Mouse (Mus musculus) neural tube, embryonic 14.5 days (tissue): Measurements from ENCODE around the gene Dab2. TPM values are rescaled to one million over a fixed set of nuclear protein-coding genes. Genes with fewer than 3 reads are reported as not detected.

Experiments used
- ATAC-seq: fragments of 200-750 bp; cut with Nextera tagmentation; 2 replicates; pipeline ENCODE4 v1.8.0; 2017; ENCODE audit warnings: low read depth, mild to moderate bottlenecking, moderate TSS enrichment, moderate library complexity
- H3K27ac ChIP-seq: fragments of 300-500 bp; sonication (generic); 2 replicates; pipeline ENCODE4 v1.5.1; 2014; ENCODE audit warnings: low read depth, mild to moderate bottlenecking, control low read depth, low read length, moderate library complexity, mixed read lengths
- H3K27me3 ChIP-seq: fragments of 300-500 bp; sonication (generic); 2 replicates; pipeline ENCODE4 v1.6.1; 2014; ENCODE audit warnings: low read length; ENCODE audit not compliant: control insufficient read depth, insufficient read depth
- H3K36me3 ChIP-seq: fragments of 300-500 bp; sonication (generic); 2 replicates; pipeline ENCODE4 v1.6.1; 2014; ENCODE audit warnings: low read length, mixed read lengths; ENCODE audit not compliant: control insufficient read depth, insufficient read depth
- H3K4me1 ChIP-seq: fragments of 300-500 bp; sonication (generic); 2 replicates; pipeline ENCODE4 v1.6.1; 2014; ENCODE audit warnings: low read length; ENCODE audit not compliant: control insufficient read depth, insufficient read depth
- H3K4me2 ChIP-seq: fragments of 300-500 bp; sonication (generic); 2 replicates; pipeline ENCODE4 v1.6.1; 2014; ENCODE audit warnings: mild to moderate bottlenecking, low read depth, low read length, control low read depth
- H3K4me3 ChIP-seq: fragments of 300-500 bp; sonication (generic); 2 replicates; pipeline ENCODE4 v1.5.1; 2014; ENCODE audit warnings: low read depth, low read length, control low read depth, mixed read lengths
- H3K9ac ChIP-seq: fragments of 300-500 bp; sonication (generic); replicated peaks from 2 replicates; pipeline ENCODE4 v1.6.1; 2014; ENCODE audit warnings: low read depth, mild to moderate bottlenecking, control low read depth, low read length, mixed read lengths
- H3K9me3 ChIP-seq: fragments of 300-500 bp; sonication (generic); 2 replicates; pipeline ENCODE4 v1.6.1; 2016; ENCODE audit warnings: low read length; ENCODE audit not compliant: control insufficient read depth
- WGBS: fragments of 180-500 bp; shearing (Covaris S2); extraction: QIAGEN DNeasy Blood & Tissue Kit; methylation state at CpG from one replicate; pipeline ENCODE4 v1.1.7; 2014; 5-methylcytosine and 5-hydroxymethylcytosine counted together
- polyA plus RNA-seq: library from polyadenylated mRNA; unstranded; fragments of >200 nt; fragmentation: Nextera tagmentation; extraction: Ambion mirVana; gene quantifications from 2 replicates; pipeline ENCODE4 v1.2.1, GENCODE M21; 2014

Gene Dab2
- polyA plus RNA-seq, 1 experiment from 2014 or later = 4.3 TPM

DNA sequence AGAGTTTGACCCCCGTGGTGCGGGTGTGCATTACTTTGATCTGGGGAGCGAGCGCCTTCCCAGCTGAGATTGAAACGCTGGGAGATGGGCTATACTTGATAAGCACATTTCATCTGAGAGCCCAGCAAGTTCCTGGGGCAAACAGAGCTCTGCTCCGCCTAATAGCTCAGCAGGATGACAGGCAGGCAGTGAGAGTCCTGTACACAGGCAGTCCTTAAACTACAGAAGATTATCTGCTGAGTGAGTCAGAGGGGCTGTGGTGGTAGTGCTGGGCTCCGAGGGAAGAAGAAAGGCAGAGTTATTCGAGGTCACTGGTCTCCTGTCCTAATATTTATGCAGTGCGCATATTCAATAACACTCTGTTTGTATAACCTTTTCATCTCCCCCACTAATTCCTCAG, 149.3 kb downstream of the Dab2 start:
- no peaks in the 10 kb centered on the region for H3K9me3 ChIP-seq
- 57% methylated on average over 9 of the region's 9 CpGs for WGBS
- H3K4me2 ChIP-seq = no peak overlapping the region
- no peak overlapping the region for H3K9ac ChIP-seq
- no peaks in the 10 kb centered on the region for H3K4me1 ChIP-seq
- no peak overlapping the region for H3K27ac ChIP-seq
- no peaks in the 10 kb centered on the region for H3K27me3 ChIP-seq
- no peak overlapping the region for H3K4me3 ChIP-seq
- no peaks in the 10 kb centered on the region for H3K36me3 ChIP-seq
- ATAC-seq = no peak; the same call in 1 of the 2 replicates

- Histone ChIP-seq H3K9ac (no peak overlapping the region), H3K4me2 (no peak overlapping the region), H3K36me3 (no peaks in the 10 kb centered on the region), H3K4me1 (no peaks in the 10 kb centered on the region), H3K9me3 (no peaks in the 10 kb centered on the region), H3K27ac (no peak overlapping the region), H3K4me3 (no peak overlapping the region), H3K27me3 (no peaks in the 10 kb centered on the region)
- no peak for ATAC-seq
- 77% methylated on average over 2 of the region's 2 CpGs for WGBS
Measured at GRCm38 (mm10) chr15:6454461-6454860, 154.9 kb downstream of the Dab2 start.

DNA sequence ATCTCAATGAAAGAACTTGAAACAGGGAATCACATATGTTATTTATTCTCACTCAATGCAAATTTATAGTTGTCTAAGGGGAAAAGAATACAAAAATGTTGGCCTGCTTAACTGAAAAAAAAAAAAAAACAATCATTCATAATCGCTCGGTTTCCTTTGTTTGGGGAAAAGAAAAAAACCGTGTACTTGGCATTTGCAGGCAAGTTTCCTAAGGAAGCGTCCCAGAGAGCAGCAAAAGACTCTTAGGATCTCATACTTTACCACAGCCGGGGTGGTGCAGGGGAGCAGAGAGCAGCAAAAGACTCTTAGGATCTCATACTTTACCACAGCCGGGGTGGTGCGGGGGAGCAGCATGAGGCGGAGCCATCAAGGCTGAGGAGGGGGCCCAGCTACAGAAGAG, 161.8 kb downstream of the Dab2 start:
- ATAC-seq = no peak
- H3K9ac ChIP-seq = no peak overlapping the region
- H3K27ac ChIP-seq = no peak overlapping the region
- H3K4me3 ChIP-seq = no peak overlapping the region
- H3K27me3 ChIP-seq = no peaks in the 10 kb centered on the region
- no peak overlapping the region for H3K4me2 ChIP-seq
- H3K36me3 ChIP-seq = no peaks in the 10 kb centered on the region
- H3K9me3 ChIP-seq = no peaks in the 10 kb centered on the region
- WGBS = 88% methylated on average over 8 of the region's 8 CpGs
- no peaks in the 10 kb centered on the region for H3K4me1 ChIP-seq

GRCm38 (mm10) chr15:6463361-6463923, 163.9 kb downstream of the Dab2 start:
- H3K4me1 ChIP-seq = no peaks in the 10 kb centered on the region
- WGBS = 91% methylated on average over 3 of the region's 3 CpGs
- no peak overlapping the region for H3K27ac ChIP-seq
- H3K9ac ChIP-seq = no peak overlapping the region
- no peaks in the 10 kb centered on the region for H3K9me3 ChIP-seq
- no peak overlapping the region for H3K4me2 ChIP-seq
- no peaks in the 10 kb centered on the region for H3K36me3 ChIP-seq
- H3K4me3 ChIP-seq = no peak overlapping the region
- H3K27me3 ChIP-seq = no peaks in the 10 kb centered on the region
- ATAC-seq = no peak

DNA sequence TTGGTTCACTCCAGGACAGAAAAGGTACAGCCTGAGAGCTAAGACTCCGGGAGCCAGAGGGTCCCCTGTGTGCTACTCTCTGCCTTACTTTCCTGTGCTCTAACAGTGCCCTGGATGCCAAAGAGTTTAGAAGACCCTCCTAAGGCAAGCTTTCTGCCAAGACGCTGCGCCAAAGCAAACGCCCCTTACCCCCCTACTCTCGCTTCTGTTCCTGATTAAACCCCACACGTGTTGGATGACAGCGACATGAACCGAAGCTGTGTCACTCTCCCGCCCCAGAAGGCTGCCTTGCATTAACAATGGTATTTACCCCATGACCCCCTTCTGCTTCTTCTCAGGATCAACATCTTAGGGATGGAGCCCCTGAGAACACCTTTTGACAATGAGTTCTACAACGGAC, 167.4 kb downstream of the Dab2 start:
- no peak overlapping the region for H3K4me2 ChIP-seq
- ATAC-seq = no peak
- WGBS = 89% methylated on average over 10 of the region's 10 CpGs
- H3K4me1 ChIP-seq = no peaks in the 10 kb centered on the region
- no peaks in the 10 kb centered on the region for H3K27me3 ChIP-seq
- H3K9me3 ChIP-seq = no peaks in the 10 kb centered on the region
- H3K4me3 ChIP-seq = no peak overlapping the region
- no peaks in the 10 kb centered on the region for H3K36me3 ChIP-seq
- H3K27ac ChIP-seq = no peak overlapping the region
- no peak overlapping the region for H3K9ac ChIP-seq

- H3K4me1 ChIP-seq = no peaks in the 10 kb centered on the region
- no peaks in the 10 kb centered on the region for H3K36me3 ChIP-seq
- H3K4me3 ChIP-seq = no peak overlapping the region
- no peak overlapping the region for H3K27ac ChIP-seq
- no peaks in the 10 kb centered on the region for H3K9me3 ChIP-seq
- H3K9ac ChIP-seq = no peak overlapping the region
- WGBS = 100% methylated on average over 1 of the region's 1 CpGs
- no peak overlapping the region for H3K4me2 ChIP-seq
- H3K27me3 ChIP-seq = no peaks in the 10 kb centered on the region
- ATAC-seq = no peak
Measured at GRCm38 (mm10) chr15:6468845-6469244, 169.3 kb downstream of the Dab2 start.

DNA sequence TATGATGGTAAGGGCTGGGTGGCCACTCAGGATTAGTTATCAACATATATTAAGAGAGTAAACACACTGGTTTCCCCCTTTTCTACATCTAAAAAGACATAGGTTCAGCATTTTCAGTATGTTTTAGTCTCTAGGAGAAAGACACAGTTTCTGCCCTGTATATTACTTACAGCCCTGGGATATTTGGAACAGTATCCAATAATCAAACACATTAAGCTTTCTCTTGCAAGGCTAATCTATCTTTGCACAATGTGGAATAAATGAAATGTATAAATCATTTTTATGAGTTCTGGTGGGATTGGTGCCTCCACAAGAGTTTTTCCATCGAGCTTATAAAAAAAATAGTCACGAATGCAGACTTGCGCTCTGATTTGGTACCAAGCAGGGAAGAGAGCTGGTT, 169.8 kb downstream of the Dab2 start:
- Histone ChIP-seq H3K9ac (no peak overlapping the region), H3K4me2 (no peak overlapping the region), H3K36me3 (no peaks in the 10 kb centered on the region), H3K27ac (no peak overlapping the region), H3K27me3 (no peaks in the 10 kb centered on the region), H3K4me1 (no peaks in the 10 kb centered on the region), H3K9me3 (no peaks in the 10 kb centered on the region), H3K4me3 (no peak overlapping the region)
- WGBS = 65% methylated on average over 3 of the region's 3 CpGs
- ATAC-seq = no peak

GRCm38 (mm10) chr15:6483561-6483960, 184.0 kb downstream of the Dab2 start:
- Histone ChIP-seq H3K4me1 (no peaks in the 10 kb centered on the region), H3K36me3 (no peaks in the 10 kb centered on the region), H3K4me3 (no peak overlapping the region), H3K27me3 (no peaks in the 10 kb centered on the region), H3K9me3 (no peaks in the 10 kb centered on the region), H3K9ac (no peak overlapping the region), H3K4me2 (no peak overlapping the region), H3K27ac (no peak overlapping the region)
- 83% methylated on average over 3 of the region's 3 CpGs for WGBS
- no peak for ATAC-seq
